Mouse (Mus musculus) NIH3T3 (cell line): ENCODE measurements around the gene Tmem270.
"Not testable (repeated sequence)": the region's sequence is repeated elsewhere in the genome, so short reads cannot be mapped to it uniquely, and the experiment has no call there.

Experiments used
- DNase-seq: peaks from one replicate; pipeline ENCODE4 v3.0.0-alpha.2; 2012; ENCODE audit warnings: low read depth

Gene Tmem270

GRCm38 (mm10) chr5:134906633-134907032 lies at the start of gene Tmem270:
Gene Tmem270, minus strand, starts transcription at chr5:134906733.
- DNase-seq = no peak

- peak; percentile 20 for DNase-seq
Observed at GRCm38 (mm10) chr5:134955491-134955890, 49.0 kb upstream of the Tmem270 start.

- no peak for DNase-seq
Observed at GRCm38 (mm10) chr5:134951053-134951884, 44.7 kb upstream of the Tmem270 start.

GRCm38 (mm10) chr5:134948085-134948439 lies 41.5 kb upstream of the Tmem270 start:
- no peak for DNase-seq

GRCm38 (mm10) chr5:134947420-134948084 lies 41.0 kb upstream of the Tmem270 start:
- DNase-seq = no peak

- peak; percentile 35 for DNase-seq
Observed at GRCm38 (mm10) chr5:134946857-134947255, 40.3 kb upstream of the Tmem270 start, which contains the start of gene Cldn4. Gene Cldn4, minus strand, starts transcription at chr5:134946934.

- DNase-seq = no peak
Observed at GRCm38 (mm10) chr5:134946063-134946856, 39.7 kb upstream of the Tmem270 start.

GRCm38 (mm10) chr5:134945266-134945959 lies 38.9 kb upstream of the Tmem270 start:
- no peak for DNase-seq

GRCm38 (mm10) chr5:134944179-134944578 lies 37.6 kb upstream of the Tmem270 start:
- no peak for DNase-seq

GRCm38 (mm10) chr5:134942740-134943139 lies 36.2 kb upstream of the Tmem270 start:
- peak; percentile 52 for DNase-seq

GRCm38 (mm10) chr5:134941472-134942209 lies 35.1 kb upstream of the Tmem270 start:
- DNase-seq = peak; percentile 37

- not testable (repeated sequence) for DNase-seq
Observed at GRCm38 (mm10) chr5:134939554-134939953, 33.0 kb upstream of the Tmem270 start.

- DNase-seq = no peak
Observed at GRCm38 (mm10) chr5:134939069-134939468, 32.5 kb upstream of the Tmem270 start.

GRCm38 (mm10) chr5:134936626-134937185 lies 30.2 kb upstream of the Tmem270 start:
- no peak for DNase-seq

- DNase-seq = no peak
Observed at GRCm38 (mm10) chr5:134936051-134936450, 29.5 kb upstream of the Tmem270 start.

GRCm38 (mm10) chr5:134934666-134935065 lies 28.1 kb upstream of the Tmem270 start:
- no peak for DNase-seq

- DNase-seq = not testable (repeated sequence)
Observed at GRCm38 (mm10) chr5:134933686-134934085, 27.2 kb upstream of the Tmem270 start.

- DNase-seq = no peak
Observed at GRCm38 (mm10) chr5:134933281-134933680, 26.7 kb upstream of the Tmem270 start.

GRCm38 (mm10) chr5:134932903-134933276 lies 26.4 kb upstream of the Tmem270 start:
- peak; percentile 90 for DNase-seq

GRCm38 (mm10) chr5:134932179-134932902 lies 25.8 kb upstream of the Tmem270 start, which contains the start of gene Mettl27:
Gene Mettl27, plus strand, starts transcription at chr5:134932368.
- DNase-seq = peak; percentile 94
